Mouse (Mus musculus): ENCODE data around the gene Ajuba.

Gene Ajuba

DNA sequence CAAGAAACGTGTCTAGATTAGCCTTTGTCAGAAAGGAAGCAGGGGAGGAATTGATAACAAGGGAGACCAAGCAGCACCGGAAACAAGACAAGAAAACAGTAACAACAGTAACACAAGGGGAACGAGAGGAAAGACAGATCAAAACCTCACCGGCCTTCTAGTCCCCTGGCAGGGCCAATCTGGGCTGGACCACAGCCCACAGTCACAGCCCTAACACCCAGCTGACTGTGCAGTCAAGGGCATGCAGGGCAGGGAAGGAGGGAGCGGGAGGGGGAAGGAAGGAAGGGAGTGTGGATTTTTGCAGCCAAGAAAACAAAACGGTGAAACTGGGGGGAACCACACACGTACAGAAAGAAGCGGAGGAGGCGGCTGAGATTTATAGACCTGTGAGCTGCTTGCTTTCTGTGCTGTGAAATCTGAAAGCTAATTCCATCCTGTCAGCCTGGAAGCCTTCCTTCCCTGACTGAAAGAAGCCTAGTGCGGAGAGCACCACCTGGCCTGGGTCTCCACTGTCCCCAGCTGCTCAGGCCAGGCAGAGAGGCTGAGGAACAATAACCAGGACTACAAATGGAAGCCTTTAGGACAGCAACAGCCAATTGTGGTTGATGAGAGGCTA, 15.1 kb upstream of the Ajuba start:
- DNase-seq (ENCODE audit: low spot score in 2 of 2), result no peak

DNA sequence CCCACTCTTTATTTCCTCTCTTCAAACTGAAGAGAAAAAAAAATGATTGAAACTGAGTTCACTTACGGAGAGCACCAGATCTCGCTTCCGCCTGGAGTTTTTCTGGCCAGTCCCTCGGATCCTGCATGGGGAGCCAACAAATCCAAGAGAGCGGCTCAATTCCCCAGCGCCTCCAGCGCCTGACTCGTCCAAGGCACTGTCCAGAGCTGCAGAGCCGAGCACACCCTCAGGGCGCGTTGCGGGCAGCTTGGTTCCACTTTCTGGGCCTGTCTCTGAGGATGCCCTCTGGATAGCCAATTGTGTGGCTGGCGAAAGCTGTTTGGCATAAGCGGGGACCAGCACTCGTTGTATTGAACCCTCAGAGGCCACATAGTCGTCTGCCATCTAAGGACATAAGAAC, 13.7 kb upstream of the Ajuba start:
- DNase-seq (ENCODE audit: low spot score in 2 of 2), result no peak

DNA sequence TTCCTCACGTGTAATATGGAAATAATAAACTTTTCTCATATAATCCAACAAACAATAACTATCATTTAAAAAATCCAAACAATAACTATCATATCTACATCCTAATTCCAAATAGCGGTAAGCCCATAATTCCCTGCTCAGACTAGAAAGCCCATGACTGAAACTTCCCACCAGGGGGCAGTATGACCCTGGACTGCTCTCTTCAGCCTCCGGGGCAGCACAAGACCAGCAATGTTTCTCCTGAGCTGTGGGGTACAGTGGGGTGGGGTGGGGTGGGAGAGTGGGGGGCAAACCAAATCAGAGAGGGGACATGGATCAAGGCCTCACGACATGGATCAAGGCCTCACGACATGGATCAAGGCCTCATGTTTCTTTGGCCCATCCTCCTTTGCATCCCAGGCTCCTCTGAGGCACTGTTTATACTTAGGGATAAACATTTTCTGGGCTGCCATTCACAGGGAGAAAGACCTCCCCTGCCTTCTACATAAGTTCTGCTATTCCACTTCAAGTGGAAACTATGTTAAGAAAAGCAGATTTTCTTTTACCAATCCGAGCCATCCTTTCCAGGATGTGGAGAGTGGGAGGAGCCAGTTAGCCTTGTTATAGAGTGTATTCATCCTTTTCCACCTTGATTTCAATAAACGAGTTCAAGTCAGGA, 6.5 kb upstream of the Ajuba start:
- peak; percentile 35 to 49 for DNase-seq (ENCODE audit: low spot score in 2 of 2)

DNA sequence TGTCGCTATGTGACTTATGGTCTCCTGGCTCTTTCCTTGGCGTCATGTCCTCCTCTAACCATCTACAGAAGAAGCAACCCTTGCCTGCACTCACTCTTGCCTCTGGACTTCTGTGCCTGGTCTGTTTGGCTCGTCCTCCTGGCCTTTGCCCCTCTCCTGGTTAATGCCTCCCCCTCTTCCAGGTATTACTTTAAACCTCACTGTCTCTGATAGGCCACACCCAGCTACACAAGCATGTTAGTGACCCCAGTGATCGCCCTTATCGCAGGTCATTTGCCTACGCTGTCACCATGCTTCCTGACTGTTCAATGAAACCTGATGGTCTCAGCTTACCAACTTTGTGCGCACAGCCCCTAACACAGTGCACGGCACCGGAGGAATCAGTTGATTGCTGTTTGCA, 5.2 kb upstream of the Ajuba start:
- DNase-seq (ENCODE audit: low spot score in 2 of 2), result no peak

DNA sequence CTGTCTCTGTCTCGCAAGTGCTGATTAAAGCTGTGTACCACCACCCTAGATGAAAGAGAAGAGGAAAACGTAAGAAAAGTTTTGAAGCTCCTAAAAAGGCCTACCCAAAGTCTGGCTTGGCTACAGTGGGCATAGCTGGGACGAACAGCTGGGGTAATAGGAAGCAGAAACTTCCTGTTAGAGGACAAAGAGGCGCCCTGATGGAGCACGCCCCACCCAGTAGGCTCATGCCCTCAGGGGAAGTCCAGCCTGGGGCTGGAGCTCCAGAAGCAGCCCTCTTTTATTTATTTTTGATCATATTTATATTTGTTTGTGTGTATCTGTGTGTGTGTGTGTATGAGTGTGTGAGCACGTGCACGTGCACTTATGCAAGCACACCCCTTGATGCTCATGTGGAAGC, 2.3 kb upstream of the Ajuba start:
- no peak for DNase-seq (ENCODE audit: low spot score in 2 of 2)

DNA sequence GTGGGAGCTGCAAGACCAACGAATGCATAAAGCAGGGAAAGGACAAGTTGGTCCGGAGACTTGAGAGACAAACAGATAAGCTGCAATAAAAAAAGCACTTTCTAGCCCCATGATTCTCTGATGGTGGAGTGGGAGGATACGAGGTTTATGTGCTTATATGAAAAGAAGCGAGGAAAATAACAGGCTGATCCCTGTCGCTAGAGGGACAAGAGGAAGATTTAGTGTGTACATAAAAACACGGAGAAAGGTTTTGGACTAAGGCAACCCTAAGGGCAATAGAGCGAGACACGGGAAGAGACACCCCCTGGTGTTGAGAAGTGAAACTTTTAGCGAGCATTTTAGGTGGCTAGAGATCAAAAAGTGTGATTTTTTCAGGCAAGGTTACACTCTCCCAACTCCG, 705 bp upstream of the Ajuba start:
- DNase-seq (ENCODE audit: low spot score in 2 of 2), result peak; percentile 44 to 46

DNA sequence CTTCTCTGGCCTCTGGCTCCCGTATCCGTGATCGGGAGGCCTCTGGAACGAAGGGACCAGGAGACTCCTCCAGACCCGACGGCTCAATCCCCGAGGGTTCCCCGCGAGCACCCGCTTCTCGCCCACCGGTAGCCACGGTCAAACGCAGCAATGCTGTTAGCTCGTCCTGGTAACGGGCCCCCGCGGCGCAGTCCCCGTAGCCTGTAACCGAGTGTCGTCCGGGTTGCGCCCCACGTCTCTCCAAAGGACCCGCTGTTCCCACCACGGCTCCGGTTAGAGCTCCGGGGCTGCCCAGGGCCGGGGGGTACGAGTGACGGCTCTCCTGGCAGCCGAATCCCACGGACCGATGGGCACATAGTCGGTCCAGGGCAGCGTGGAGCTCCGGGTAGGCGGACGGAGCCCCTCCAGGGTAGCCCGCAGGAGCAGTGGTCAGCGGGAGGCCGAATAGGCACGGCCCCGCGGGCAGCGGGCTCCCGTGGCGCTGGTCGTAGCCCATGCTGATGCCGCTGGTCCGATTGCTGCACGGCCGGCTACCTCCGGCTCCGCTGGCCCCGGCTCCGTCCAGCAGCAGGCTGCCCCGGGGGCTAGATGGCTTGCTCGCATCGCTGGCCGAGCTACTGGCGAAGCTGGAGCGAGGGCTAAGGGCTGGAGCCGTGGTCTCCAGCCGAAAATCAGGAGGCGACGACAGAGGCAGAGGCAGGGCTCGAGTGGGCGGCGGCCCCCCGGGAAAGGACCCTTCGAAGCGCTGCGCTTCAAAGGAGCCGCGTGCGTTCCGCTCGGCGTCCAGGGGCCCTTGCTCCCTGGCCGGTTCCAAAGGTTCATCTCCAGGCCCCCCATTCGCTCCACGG, 893 bp downstream of the Ajuba start:
- DNase-seq (ENCODE audit: low spot score in 2 of 2), result peak in 1 of 2 experiments; percentile 9

DNA sequence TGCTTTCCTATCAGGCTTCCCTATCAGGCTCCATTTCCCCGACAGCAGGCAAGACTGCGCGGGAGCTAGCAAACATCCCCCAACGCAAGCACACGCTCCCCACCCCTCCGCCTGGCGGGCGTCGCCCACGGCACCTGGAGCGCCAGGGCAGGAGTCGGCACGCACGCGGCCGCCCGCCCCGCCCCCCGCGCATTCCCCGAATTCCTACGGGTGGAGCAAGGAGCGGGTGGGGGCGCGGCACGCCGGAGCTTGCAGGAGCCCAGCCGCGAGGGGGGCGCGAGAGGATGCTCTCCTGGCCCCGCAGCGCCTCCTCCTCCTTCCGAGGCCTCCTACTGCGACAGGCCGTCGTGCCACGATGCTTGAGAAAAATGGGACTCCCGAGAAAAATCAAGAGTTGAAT, 1.7 kb downstream of the Ajuba start:
- DNase-seq (ENCODE audit: low spot score in 2 of 2), result no peak

DNA sequence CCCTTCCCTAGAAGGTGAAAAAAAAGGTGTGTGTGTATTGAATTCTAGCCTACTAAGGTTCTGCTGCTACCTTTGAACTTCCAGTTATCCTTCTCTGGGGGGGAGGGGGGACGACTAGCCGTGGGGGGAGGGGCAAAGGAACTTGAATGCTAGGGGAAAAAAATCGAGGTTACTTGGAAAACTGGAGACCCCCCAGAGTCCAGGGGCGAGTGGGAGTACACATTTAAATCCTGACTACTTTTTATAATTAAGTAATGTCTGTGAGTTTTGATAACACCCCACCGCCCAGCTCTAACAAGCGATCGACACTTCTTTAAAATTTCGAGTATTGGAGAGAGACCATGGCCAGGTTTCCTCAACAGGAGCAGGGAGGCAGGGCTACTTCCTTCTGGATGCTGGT, 2.3 kb downstream of the Ajuba start:
- no peak for DNase-seq (ENCODE audit: low spot score in 2 of 2)

DNA sequence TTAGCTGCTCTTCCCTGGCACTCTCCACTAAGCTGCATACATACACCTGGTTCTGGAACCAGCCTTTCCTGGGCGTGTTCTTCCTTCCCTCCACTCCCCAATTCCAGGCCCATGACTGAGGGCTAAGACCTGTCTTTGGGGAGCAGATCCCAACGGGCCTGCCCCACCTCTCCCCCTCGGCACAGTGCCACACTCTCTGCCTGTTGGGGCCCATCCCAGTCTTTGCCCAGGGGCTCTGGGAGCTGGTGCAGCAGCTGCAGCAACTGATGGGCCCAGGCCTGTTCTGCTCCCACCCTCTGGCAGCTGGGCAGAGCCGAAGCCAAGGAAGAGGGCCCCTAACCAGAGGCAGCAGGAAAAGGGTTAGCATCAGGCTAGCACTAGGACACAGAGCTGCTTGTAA, 3.1 kb downstream of the Ajuba start:
- DNase-seq (ENCODE audit: low spot score in 2 of 2), result no peak

DNA sequence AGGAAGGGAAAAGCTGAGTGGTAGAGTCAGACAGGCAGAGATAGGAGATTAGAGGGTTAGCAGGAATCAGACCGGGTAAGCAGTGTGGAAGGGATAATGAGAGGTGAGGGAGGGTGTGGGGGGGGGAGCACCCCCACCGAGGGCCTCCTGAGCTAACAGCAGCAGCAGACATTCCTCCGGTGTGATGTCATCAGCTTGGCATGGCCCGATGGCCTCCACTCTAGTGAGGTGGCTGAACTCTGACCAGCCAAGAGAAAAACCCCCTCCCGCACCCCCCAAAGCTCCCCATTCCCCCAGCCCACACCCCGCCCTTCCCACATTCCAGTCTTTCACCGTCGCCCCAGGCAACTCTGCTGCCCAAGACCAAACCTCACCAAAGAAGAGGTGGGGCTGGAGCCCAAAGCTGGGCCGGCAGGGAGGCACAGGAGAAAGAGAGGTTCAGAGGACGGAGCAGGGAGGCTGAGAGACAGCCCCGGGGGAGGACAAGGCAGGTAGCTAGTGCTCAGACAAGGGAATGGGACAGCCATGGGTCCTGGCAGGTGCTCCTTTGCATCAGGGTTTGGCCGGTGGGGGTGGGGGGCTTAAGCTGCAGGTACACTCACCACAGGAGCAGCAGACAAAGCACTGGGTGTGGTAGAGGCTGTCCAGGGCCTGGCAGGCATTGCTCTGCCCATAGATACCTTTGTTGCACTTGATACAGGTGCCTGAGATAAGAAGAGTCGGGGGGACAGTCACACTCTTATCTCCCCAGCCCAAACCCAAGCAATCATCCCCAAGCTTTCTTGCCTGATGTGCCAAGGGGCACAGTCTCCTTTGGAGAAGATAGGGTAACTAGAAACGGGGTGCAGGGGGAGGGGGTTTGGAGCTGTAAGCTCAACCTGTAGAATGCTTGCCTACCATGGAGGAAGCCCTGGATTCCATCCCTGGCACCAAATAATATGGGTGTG, 4.3 kb downstream of the Ajuba start:
- no peak for DNase-seq (ENCODE audit: low spot score in 2 of 2)

DNA sequence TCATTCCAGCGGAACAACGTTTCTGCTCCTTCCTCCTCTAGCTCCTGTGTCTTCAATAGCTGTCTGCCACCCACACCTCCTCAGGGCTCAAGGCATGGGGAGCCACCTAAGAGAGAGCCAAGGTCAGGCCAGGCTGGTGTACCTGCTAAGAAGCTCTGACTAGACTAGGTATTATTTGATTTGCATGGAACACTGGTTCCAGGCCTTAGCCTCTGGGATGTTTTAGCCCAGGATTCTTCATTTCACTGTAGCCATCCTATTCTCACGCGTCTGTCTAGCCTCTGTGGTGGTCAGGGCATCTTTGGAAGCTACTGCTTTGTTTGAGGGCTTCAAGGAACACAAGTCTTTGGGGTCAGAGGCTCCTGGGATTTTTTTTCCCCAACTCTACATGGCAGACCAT, 5.2 kb downstream of the Ajuba start:
- DNase-seq (ENCODE audit: low spot score in 2 of 2), result no peak

DNA sequence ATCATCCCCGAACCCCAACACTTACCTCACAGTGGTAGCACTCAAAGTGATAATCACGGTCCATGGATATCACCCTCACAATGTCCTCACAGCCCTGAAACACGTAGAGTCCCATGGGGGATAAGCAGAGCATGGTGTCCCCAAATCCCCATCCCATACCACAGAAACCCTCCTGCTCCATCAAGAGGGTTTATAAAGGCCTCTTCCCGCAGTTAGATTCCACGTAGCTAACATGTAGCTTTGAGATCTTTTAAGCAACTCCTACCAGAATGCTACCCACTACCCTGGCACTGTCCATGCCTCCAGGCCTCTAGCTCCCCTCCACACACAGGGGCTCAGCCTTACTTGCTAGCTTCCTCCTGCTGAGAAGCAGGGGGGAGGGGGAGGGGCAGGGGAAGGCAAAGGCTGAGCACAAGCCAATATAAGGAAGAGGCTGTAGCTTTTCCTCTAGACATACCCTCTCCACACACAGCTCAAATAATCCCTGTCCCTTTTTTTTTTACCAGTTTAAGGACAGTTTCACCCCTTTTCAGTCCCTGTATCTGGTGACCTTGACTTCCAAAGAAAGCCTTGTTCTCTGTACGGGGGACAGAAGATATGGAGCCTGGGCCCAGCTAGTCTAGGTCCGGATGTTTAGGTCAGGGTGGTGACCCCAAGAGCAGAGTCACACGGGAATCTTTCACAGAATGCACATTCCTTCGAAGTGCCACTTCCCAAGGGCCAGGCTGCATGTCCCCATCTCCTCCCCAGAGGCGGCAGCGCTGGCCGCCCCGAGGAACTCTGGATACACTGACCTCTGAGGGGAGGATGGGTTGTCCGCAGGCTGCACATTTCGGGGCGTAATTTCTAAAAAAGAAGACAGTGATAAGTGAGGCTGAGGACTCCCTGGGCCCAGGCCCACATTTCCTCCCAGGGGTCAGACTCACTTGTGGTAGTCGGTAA, 7.6 kb downstream of the Ajuba start:
- DNase-seq (ENCODE audit: low spot score in 2 of 2), result no peak

DNA sequence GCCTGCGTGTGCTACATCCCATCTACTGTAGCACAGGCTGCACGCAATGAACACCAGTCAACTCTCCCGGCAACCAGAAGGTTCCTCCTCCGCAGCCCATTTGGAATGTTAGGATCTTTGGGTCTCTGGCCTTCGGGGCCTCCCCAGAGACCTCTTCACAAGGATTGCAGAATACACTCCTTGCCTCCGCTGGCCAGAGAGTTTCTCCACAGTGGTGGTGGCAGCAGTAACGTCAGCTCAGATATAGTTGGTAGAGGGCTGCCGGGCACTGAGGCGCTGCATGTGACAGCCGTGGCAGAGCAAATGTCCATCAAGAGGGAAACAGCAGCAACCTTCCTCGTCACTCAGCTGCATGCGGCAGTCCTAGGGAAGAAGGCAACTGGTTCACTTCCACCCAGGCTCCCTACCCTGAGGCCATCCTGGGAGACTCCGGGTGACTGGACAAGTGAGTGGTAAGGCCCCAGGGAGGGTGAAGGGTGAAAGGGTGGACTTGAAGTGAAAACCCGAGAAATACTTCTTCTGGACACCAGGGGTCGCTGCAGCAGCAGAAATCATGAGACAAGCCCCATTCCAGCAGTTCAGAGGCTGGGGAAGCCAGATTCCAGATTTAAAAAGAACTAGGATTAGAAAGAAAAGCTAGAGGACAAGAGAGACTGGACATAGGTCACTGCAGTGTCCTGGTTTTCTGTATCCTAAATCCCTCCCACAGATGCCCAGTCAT, 8.5 kb downstream of the Ajuba start:
- DNase-seq (ENCODE audit: low spot score in 2 of 2), result peak; percentile 45 to 60

DNA sequence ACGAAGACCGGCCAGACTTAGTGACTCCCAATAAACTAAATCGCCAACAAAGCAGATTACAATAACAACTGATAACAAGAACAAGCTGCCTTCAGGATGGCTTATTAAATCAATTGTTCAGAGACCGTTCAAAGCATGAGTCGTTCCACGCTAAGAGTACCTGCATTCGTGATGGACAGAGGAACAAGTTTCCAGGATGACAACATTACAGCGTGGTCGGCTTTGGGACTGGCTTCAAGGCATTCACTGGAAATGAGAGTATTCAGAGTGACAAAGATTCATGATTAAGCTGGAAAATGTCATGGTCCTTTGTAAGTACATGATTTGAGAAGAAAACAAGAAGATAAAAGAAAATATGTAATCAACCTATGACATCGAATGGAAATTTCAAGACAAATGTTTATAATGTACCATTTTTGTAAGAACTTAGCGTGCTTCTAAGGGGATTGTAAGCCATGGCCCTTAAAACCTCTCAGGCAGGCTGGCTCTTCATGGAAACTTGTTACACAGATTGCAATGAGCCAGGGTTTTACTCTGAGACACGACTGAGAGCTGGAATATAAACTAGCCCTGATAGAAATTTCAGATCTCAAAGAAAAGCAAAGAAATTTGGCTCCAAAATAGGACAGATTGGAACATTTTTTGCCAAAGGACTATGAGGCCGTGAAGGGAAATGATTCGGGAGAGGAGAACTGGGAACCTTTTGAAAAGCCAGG, 16.7 kb downstream of the Ajuba start:
- DNase-seq (ENCODE audit: low spot score in 2 of 2), result no peak

DNA sequence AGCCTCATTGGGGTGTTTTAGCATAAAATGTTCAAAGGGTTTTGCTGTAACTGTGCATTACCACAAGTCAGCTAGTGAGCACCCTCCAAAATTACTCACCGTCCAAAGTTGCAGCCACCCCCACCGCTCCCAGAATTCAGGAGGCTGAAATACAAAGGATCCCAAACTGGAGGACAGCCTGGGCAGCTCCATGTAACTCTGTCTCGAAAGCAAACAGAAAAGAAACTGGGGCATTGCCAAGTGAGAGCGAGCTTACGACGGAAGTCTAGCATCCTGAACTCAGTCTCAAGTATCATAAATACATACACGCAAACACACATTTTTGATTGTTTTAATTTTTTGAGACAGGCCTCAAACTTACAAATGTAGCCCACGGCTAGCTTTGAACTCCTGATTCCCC, 20.0 kb downstream of the Ajuba start:
- no peak for DNase-seq (ENCODE audit: low spot score in 2 of 2)

DNA sequence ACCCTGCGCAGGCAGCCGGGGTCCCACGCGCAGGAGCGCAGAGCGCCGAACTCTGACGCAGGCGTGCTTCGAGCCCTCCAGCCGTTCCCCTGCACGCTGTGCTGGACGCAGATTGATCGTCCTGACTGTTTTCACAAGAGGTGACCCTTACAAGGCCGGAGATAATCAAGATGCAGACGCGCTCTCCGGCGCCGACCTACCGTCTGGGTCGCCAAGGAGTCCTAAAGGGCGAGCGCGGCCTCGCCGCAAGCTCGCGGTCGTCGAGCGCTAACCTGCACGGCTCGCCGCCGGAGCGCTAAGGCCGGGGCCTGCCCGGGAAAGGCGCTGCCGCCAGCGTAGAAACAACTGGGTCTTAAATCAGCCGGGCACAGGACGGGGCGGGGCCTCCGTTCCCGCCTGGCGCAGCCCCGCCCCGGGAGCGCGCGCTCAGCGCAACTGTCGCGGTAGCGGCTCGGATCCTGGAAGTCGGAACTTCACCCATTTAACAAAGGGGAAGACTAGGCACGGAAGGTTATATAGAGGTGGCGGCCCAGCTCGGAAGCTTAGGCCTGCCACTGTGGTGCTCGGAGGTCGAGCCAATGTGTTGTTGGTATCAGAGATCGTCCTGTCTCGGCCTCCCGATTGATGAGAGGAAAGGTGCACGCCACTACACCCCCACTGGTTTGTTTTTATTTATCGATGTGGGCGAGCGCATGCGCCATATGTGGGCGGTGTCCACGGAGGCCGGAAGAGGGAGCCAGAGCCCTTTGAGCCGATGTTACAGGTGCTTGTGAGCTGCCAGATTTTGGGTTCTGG, 23.2 kb downstream of the Ajuba start, which contains the start of gene Haus4:
Haus4 (minus strand) TSS at position 642 of the 795 bp plus-strand sequence.
- DNase-seq (ENCODE audit: low spot score in 2 of 2), result peak; percentile 75 to 82

DNA sequence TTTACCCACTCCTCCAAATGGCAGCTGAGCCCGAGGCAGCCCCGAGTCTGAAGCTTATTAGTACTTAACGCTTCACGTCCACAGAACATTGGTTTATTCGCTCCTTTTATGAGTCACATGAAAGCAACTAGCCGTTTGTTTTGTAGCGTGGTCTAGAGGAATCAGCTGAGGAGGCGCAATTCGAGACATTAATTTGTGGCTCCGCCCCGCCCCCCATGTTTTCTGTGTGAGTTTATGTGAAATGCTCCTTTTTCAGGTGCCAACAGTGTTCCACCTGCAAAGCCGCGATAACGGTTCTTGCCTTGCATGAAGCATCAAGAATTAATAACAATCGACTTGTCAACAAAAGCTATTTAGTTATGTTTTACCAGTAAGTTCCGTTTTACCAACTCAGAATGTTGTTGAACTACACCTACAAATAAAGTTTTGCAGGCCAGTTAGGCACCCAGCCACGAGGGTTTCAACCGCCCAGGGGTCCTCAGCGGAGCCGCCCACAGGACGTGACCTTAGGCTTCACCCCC, 23.8 kb downstream of the Ajuba start:
- DNase-seq (ENCODE audit: low spot score in 2 of 2), result peak; percentile 24 to 30
